Mouse (Mus musculus) lung, embryonic 14.5 days (tissue): Measurements from ENCODE around the gene Aanat. TPM values are rescaled to one million over a fixed set of nuclear protein-coding genes. Genes with fewer than 3 reads are reported as not detected.
A peak's percentile ranks its signal among the peaks of the same experiment; 100 is the strongest.
"Not testable (repeated sequence)": the region's sequence is repeated elsewhere in the genome, so short reads cannot be mapped to it uniquely, and the experiment has no call there.

Experiments
- ATAC-seq: fragments of 200-750 bp; cut with Nextera tagmentation; 2 replicates; pipeline ENCODE4 v1.8.0; 2017; ENCODE audit warnings: mild to moderate bottlenecking, moderate TSS enrichment, moderate library complexity; ENCODE audit not compliant: insufficient read depth
- DNase-seq: peaks from one replicate; pipeline ENCODE4 v3.0.0-alpha.2; 2015
- H3K27ac ChIP-seq: fragments of 300-500 bp; sonication (generic); 2 replicates; pipeline ENCODE4 v1.5.1; 2014; ENCODE audit warnings: low read depth, mild to moderate bottlenecking, moderate library complexity
- H3K27me3 ChIP-seq: fragments of 300-500 bp; sonication (generic); 2 replicates; pipeline ENCODE4 v1.6.1; 2014; ENCODE audit warnings: low read length, control low read depth; ENCODE audit not compliant: insufficient read depth
- H3K36me3 ChIP-seq: fragments of 300-500 bp; sonication (generic); 2 replicates; pipeline ENCODE4 v1.6.1; 2014; ENCODE audit warnings: control low read depth; ENCODE audit not compliant: insufficient read depth
- H3K4me1 ChIP-seq: fragments of 300-500 bp; sonication (generic); 2 replicates; pipeline ENCODE4 v1.6.1; 2014; ENCODE audit warnings: antibody characterized with exemption, control low read depth; ENCODE audit not compliant: insufficient read depth
- H3K4me2 ChIP-seq: fragments of 300-500 bp; sonication (generic); 2 replicates; pipeline ENCODE4 v1.6.1; 2014; ENCODE audit warnings: mild to moderate bottlenecking
- H3K4me3 ChIP-seq: fragments of 300-500 bp; sonication (generic); 2 replicates; pipeline ENCODE4 v1.5.1; 2014; ENCODE audit warnings: low read depth, low read length
- H3K9ac ChIP-seq: fragments of 300-500 bp; sonication (generic); 2 replicates; pipeline ENCODE4 v1.6.1; 2014
- H3K9me3 ChIP-seq: fragments of 300-500 bp; sonication (generic); 2 replicates; pipeline ENCODE4 v1.6.1; 2016; ENCODE audit warnings: low read depth, low read length, control low read depth
- CTCF ChIP-seq: IDR thresholded peaks from 2 replicates; pipeline ENCODE4 v1.5.1; 2016; ENCODE audit warnings: antibody characterized with exemption, low read depth
- WGBS: fragments of 180-500 bp; shearing (Covaris S2); extraction: QIAGEN DNeasy Blood & Tissue Kit; methylation state at CpG from one replicate; pipeline ENCODE4 v1.1.7; 2014; 5-methylcytosine and 5-hydroxymethylcytosine counted together
- polyA plus RNA-seq: library from polyadenylated mRNA; unstranded; fragments of >200 nt; fragmentation: Nextera tagmentation; extraction: Ambion mirVana; gene quantifications from 2 replicates; pipeline ENCODE4 v1.2.1, GENCODE M21; 2014

Gene Aanat
- polyA plus RNA-seq, 1 experiment from 2014 or later, result not detected

- no peak for TF ChIP-seq CTCF
- no peak for DNase-seq
- Histone ChIP-seq H3K9me3 (no peaks in the 10 kb centered on the region), H3K4me1 (no peaks in the 10 kb centered on the region), H3K27me3 (no peaks in the 10 kb centered on the region), H3K27ac (no peak overlapping the region), H3K4me2 (no peak overlapping the region), H3K36me3 (peaks cover 28% of the 10 kb centered on the region; the same call in 1 of the 2 replicates), H3K4me3 (no peak overlapping the region), H3K9ac (no peak overlapping the region)
- ATAC-seq, result no peak
- 72% methylated on average over 15 of the region's 15 CpGs for WGBS
These were observed 23.9 kb downstream of the Aanat start for GRCm38 (mm10) chr11:116609965-116610630.

- H3K4me2 ChIP-seq, ATAC-seq: not testable (repeated sequence)
- WGBS, result 86% methylated on average over 9 of the region's 9 CpGs
These were observed 24.9 kb downstream of the Aanat start for GRCm38 (mm10) chr11:116611168-116611567.

GRCm38 (mm10) chr11:116611883-116612282 is 25.7 kb downstream of the Aanat start:
- TF ChIP-seq CTCF, result no peak
- Histone ChIP-seq H3K36me3 (peaks cover 13% of the 10 kb centered on the region; the same call in 1 of the 2 replicates), H3K4me3 (no peak overlapping the region), H3K9ac (no peak overlapping the region), H3K27ac (no peak overlapping the region), H3K27me3 (no peaks in the 10 kb centered on the region), H3K4me1 (peaks cover 15% of the 10 kb centered on the region; the same call in 1 of the 2 replicates), H3K9me3 (no peaks in the 10 kb centered on the region), H3K4me2 (no peak overlapping the region)
- 93% methylated on average over 9 of the region's 9 CpGs for WGBS
- ATAC-seq, result no peak
- no peak for DNase-seq

More at GRCm38 (mm10) chr11:116611168-116611567, 24.9 kb downstream of the Aanat start:
- not testable (repeated sequence) for H3K9ac ChIP-seq, H3K4me3 ChIP-seq, H3K27ac ChIP-seq, H3K9me3 ChIP-seq, H3K4me1 ChIP-seq, H3K27me3 ChIP-seq, DNase-seq
- peaks cover 19% of the 10 kb centered on the region; the same call in 1 of the 2 replicates for H3K36me3 ChIP-seq

GRCm38 (mm10) chr11:116612554-116612953 is 26.3 kb downstream of the Aanat start:
- WGBS, result 90% methylated on average over 1 of the region's 1 CpGs
- H3K9ac ChIP-seq, result no peak overlapping the region
- no peaks in the 10 kb centered on the region for H3K27me3 ChIP-seq
- H3K4me1 ChIP-seq, result peaks cover 16% of the 10 kb centered on the region
- ATAC-seq (no peak), DNase-seq (no peak)
- no peak overlapping the region for H3K4me2 ChIP-seq
- H3K27ac ChIP-seq, result no peak overlapping the region
- H3K36me3 ChIP-seq, result peaks cover 9% of the 10 kb centered on the region; the same call in 1 of the 2 replicates
- TF ChIP-seq CTCF, result no peak
- H3K9me3 ChIP-seq, result no peaks in the 10 kb centered on the region
- H3K4me3 ChIP-seq, result no peak overlapping the region

- H3K9me3 ChIP-seq, result no peaks in the 10 kb centered on the region
- no peak overlapping the region for H3K27ac ChIP-seq
- H3K9ac ChIP-seq, result no peak overlapping the region
- H3K36me3 ChIP-seq, result peaks cover 2% of the 10 kb centered on the region; the same call in 1 of the 2 replicates
- no peaks in the 10 kb centered on the region for H3K27me3 ChIP-seq
- no peak overlapping the region for H3K4me2 ChIP-seq
- H3K4me1 ChIP-seq, result peaks cover 18% of the 10 kb centered on the region
- 77% methylated on average over 6 of the region's 6 CpGs for WGBS
- ATAC-seq (no peak), DNase-seq (no peak)
- no peak overlapping the region for H3K4me3 ChIP-seq
- no peak for TF ChIP-seq CTCF
These were observed 27.0 kb downstream of the Aanat start for GRCm38 (mm10) chr11:116613234-116613633.

GRCm38 (mm10) chr11:116615735-116616437 is 29.7 kb downstream of the Aanat start:
- peak; percentile 71 for DNase-seq
- 34% methylated on average over 15 of the region's 15 CpGs for WGBS
- Histone ChIP-seq H3K9me3 (no peaks in the 10 kb centered on the region), H3K9ac (no peak overlapping the region), H3K27ac (peak overlapping the region; percentile 31), H3K4me1 (peaks cover 39% of the 10 kb centered on the region), H3K4me3 (no peak overlapping the region), H3K27me3 (no peaks in the 10 kb centered on the region), H3K36me3 (no peaks in the 10 kb centered on the region), H3K4me2 (peak overlapping the region; percentile 30)
- ATAC-seq, result 0 out of 2 replicates have a peak, but pooled peaks have one; percentile 13
- peak; percentile 37; the same call in 1 of the 2 replicates for TF ChIP-seq CTCF

GRCm38 (mm10) chr11:116616438-116617118 is 30.3 kb downstream of the Aanat start:
- Histone ChIP-seq H3K9me3 (no peaks in the 10 kb centered on the region), H3K4me3 (no peak overlapping the region), H3K4me2 (peak overlapping the region; percentile 30; the same call in 1 of the 2 replicates), H3K27ac (peak overlapping the region; percentile 31), H3K9ac (no peak overlapping the region), H3K4me1 (peaks cover 46% of the 10 kb centered on the region), H3K36me3 (no peaks in the 10 kb centered on the region), H3K27me3 (no peaks in the 10 kb centered on the region)
- TF ChIP-seq CTCF, result no peak
- 63% methylated on average over 10 of the region's 10 CpGs for WGBS
- ATAC-seq, result no peak
- DNase-seq, result no peak
